Mouse (Mus musculus) v-Abl transformed pro-B cells (cell line): Measurements from ENCODE around the gene Mylk2.

Source experiments
- in situ Hi-C, 2 experiments: fragments of 400-800 bp; cut with MboI; formaldehyde crosslinking; loops; one replicate each; pipeline ENCODE4 v1.15.1; 2025; ENCODE audit not compliant: unreplicated experiment in 2 of 2

The Mylk2 gene

GRCm38 (mm10) chr2:152939846-152940245 is 28.7 kb downstream of the Mylk2 start:
- in situ Hi-C loops: loop anchor here (10.0 kb wide), 2 partner anchors 255 to 325 kb away; partner anchors contain the start of gene Mcts2 (in 1 of the 2)

DNA sequence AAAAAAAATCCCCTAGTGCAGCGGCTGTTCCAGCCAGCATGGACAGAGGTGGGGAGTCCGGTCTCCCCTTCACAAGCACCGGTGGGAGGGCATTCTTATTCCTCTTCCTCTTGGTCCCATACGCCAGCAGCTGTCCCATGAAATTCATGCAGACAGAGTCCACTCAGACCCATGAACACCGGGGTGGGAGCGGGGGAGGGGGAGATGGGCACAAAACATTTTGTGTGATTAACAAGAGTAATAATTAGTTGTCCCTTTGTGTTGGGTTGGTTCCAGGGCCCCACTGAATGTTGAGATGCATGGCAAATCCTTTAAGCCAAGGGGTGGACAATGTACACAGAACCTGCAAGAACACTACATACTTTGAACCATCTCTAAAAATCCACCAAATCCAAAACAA is 30.0 kb downstream of the Mylk2 start:
- in situ Hi-C loops: no loop called here

DNA sequence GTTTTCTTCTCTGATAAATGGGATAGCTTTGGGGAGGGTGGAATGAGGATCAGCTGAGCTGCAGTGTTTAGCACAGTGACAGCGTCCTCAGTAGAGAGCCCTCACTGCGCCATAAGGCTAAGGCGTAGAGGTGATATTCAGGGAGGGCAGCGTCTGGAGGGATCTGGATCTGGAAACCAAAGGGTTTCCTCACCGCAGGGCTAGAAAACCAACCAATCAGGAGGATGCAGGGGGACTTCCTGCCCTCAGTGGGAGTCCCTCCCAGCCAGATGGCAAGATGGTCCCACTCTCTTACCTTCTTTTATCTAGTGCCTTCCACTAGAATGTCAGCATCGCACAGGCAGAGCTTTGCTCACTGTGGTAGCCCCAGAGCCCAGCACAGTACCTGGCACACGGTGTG is 30.6 kb downstream of the Mylk2 start:
- in situ Hi-C loops: no loop called here

DNA sequence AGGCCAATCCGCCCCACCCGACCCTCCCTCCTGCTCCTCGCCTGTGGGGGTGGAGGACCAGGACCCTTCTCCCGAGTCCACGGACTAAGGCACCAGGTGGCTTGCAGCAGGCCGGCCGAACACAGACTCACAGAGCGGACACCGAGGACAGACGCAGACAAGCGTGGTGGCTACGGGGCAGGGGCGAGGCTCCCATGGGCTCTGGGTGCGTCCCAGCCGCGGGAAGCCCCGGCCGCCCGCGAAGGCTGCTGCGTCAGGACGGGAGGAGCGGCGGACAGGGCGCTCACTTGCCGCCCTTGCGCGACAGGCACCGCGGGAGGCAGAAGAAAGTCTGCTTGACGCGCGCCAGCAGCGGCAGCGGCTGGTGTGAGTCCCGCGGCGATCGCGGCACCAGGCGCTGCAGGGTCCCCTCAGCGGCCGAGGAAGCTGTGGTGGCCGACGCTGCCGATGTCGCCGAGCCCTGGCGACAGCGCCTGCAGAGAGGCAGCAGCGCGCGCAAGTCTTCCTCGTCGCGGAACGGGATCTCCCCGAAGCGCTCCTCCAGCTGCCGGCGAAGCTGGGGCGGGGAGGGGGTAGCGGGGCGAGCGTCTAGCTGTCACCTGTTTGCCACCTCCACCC is 31.9 kb downstream of the Mylk2 start:
- in situ Hi-C loops: no loop called here

GRCm38 (mm10) chr2:152943568-152943967 is 32.4 kb downstream of the Mylk2 start:
- in situ Hi-C loops: no loop called here

DNA sequence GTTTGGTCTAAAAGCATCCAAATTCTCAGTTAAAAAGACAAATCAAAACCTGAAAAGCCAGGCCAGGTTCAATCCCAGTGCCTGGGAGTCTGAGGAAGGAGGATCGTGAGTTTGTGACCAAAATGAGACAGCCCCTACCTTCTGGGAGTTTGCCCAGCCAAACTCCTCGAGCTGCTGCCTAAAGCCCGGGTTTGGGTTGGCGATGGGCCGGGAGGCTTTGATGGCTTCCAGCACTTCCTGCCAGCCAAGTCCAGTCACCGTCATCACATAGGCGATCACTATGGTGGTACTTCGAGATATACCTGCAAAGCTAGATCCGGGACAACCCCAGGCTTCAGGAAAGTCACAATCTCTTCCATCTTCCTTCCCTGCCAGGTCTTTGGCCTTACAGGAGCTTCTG is 32.9 kb downstream of the Mylk2 start:
- in situ Hi-C loops: no loop called here

DNA sequence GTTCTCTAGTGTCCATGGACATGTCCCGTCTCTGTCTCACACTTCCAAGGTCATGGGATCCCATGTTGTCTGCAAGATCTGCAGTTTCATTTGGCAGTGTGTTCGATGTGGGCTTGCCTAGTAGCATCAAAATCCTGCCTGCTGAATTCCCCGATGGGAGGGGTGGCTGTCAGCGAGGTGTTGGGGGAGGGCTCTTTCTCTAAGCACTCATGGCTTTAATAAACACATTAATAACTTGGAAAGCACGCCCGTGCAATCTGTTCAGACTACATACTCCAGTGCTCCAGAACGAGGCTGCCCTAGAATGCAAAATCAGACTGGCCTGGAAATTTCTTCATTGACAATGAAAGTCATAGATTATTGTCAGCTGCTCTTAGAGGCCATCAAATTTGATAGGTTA is 35.9 kb downstream of the Mylk2 start:
- in situ Hi-C loops: no loop called here

DNA sequence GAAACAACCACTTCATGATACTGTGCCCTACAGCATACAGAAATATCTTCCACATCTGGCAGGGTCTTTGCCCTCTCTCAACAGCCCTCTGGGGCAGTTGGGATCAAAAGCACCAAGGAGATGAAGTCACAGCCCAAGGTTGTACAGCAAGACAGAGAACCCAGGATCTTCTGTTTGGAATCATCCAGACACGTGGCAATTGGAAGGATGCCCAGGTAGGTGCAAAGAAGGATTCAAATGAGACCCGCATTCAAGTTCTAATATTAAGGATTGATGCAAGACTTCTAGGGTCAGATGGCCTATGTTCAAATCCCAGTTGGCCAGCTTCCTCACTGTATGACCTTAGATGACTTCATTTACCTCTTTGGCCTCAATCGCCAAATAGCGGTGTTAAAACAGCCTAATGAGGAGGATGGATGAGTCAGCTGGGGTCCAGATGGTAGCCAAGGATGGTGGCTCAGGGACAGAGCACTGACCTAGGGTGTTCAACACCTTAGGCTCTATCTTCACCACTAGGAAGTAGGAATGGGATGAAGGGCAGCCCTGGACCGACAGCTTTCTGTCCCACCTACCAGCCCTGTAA is 37.4 kb downstream of the Mylk2 start:
- in situ Hi-C loops: no loop called here

GRCm38 (mm10) chr2:152950358-152951064 is 39.4 kb downstream of the Mylk2 start:
- in situ Hi-C loops: no loop called here

GRCm38 (mm10) chr2:152951065-152951849 is 40.1 kb downstream of the Mylk2 start, which contains the start of gene Dusp15:
Gene Dusp15, minus strand, starts transcription at chr2:152951698.
- in situ Hi-C loops: no loop called here

GRCm38 (mm10) chr2:152951850-152952720 is 40.9 kb downstream of the Mylk2 start:
- in situ Hi-C loops: no loop called here

GRCm38 (mm10) chr2:152958116-152958515 is 47.0 kb downstream of the Mylk2 start:
- in situ Hi-C loops: no loop called here

DNA sequence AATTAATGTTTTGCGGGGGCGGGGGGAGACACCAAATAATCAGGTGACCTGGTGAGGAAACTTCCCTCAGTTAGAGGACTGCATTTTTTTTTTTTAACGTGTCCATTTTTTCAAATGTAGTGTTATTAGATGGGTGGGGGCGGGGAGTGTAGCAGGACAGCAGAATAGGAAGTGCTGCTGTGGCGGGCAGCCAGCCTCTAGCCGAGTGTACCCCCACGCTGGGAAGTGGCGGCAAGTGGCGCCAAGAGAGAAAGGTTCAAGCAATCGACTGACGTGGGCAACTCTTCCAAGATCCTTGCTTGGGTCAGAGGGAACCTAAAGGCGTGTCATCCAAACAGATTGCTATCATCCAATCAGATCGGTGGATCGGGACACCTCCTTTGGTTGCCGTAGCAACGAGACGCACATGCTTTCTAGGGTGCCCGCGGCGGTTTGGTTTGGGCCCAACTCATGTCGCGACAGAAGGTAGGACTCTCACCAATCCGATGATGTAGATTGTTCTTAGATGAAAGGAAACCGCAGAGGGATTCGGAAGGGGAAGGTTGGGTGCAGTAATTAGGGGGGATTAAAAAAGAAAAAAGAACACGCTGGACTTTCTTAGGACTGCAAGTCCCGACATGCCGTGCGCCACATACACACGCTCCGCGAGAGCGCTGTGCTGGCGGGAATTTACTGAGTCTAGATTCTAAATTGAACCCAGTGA is 51.1 kb downstream of the Mylk2 start, which contains the start of gene Ttll9:
Gene Ttll9 (plus strand): TSS at position 395 of the 703 bp plus-strand sequence.
- in situ Hi-C loops: no loop called here

GRCm38 (mm10) chr2:152965555-152965954 is 54.4 kb downstream of the Mylk2 start:
- in situ Hi-C loops: no loop called here
